Mouse (Mus musculus) adrenal gland, postnatal 14 days (tissue): Measurements from ENCODE around the gene Prl3d2. TPM values are rescaled to one million over a fixed set of nuclear protein-coding genes. Genes with fewer than 3 reads are reported as not detected.
"Not testable (repeated sequence)": the region's sequence is repeated elsewhere in the genome, so short reads cannot be mapped to it uniquely, and the experiment has no call there.

Experiments used
- DNase-seq: peaks from one replicate; pipeline ENCODE4 v3.0.0; 2021; ENCODE audit warnings: mixed read lengths
- long read RNA-seq, 2 experiments: library from polyadenylated mRNA; stranded (forward); transcript quantifications; one replicate each; pipeline ENCODE4 v2.0.0; 2021
- total RNA-seq: library from RNA; stranded (reverse); gene quantifications from 2 replicates; pipeline ENCODE4 v1.2.3, GENCODE M21; 2021

Prl3d2 gene
- total RNA-seq = not detected in 2 replicates
- long read RNA-seq, experiment 1 = 0 reads
- long read RNA-seq, experiment 2 = 0 reads

DNA sequence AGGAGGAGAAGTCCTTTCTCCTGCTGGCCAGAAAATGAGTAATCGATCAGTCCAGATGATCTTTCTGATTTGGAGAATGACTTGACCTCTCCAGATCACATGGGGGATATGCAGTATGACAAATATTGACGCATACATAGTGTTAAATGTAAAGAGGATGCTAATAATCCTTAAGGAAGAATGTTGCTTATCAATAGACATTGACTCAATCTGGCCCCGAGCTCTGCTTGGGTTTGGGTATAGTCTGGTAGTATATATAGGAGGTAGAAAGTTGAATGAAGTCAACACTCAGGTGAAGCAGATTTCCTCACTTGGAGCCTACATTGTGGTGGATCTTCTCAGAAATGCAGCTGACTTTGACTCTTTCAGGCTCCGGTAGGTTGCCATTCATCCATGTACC, at the start of gene Prl3d2:
TSS of gene Prl3d2 (plus strand) at position 301 of the 400 bp plus-strand sequence.
- DNase-seq = not testable (repeated sequence)

DNA sequence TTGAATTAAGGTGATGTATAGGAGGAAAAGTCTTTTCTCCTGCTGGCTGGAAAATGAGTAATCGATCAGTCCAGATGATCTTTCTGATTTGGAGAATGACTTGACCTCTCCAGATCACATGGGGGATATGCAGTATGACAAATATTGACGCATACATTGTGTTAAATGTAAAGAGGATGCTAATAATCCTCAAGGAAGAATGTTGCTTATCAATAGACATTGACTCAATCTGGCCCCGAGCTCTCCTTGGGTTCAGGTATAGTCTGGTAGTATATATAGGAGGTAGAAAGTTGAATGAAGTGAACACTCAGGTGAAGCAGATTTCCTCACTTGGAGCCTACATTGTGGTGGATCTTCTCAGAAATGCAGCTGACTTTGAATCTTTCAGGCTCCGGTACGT, 27.6 kb upstream of the Prl3d2 start, which contains the start of gene Prl3d1:
TSS of gene Prl3d1 (plus strand) at position 301 of the 400 bp plus-strand sequence.
- not testable (repeated sequence) for DNase-seq

DNA sequence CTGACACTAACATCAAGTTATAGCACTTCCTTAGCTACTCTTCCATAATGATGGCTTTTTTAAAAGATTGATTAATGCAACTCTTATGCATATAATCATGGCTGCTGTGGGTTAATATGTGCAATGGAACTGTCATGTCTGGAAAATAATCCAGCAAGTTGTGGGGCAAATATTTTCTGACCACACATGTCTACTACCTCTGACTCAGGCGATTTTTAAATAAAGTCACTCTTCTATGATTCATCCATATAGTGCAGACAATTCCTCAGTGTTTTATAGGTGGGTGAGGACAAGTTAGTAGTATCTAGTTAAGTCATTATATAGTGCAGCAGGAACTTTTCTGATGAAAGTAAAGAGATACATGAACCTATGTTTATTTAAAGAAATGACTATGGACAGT, 26.8 kb downstream of the Prl3d2 start:
- no peak for DNase-seq

DNA sequence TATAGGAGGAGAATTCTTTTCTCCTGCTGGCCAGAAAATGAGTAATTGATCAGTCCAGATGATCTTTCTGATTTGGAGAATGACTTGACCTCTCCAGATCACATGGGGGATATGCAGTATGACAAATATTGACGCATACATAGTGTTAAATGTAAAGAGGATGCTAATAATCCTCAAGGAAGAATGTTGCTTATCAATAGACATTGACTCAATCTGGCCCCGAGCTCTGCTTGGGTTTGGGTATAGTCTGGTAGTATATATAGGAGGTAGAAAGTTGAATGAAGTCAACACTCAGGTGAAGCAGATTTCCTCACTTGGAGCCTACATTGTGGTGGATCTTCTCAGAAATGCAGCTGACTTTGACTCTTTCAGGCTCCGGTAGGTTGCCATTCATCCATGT, 35.0 kb downstream of the Prl3d2 start, which contains the start of gene Prl3d3:
TSS of gene Prl3d3 (plus strand) at position 301 of the 400 bp plus-strand sequence.
- not testable (repeated sequence) for DNase-seq

Other genes with a start within 250 kb of the Prl3d2 start
- gene Prl, start 64.1 kb upstream of the Prl3d2 start, total RNA-seq = not detected in 2 replicates
- gene Prl3d1, start 27.5 kb upstream of the Prl3d2 start, total RNA-seq = not detected in 2 replicates
- not detected in 2 replicates for gene Prl3d3, start 35.1 kb downstream of the Prl3d2 start, total RNA-seq
- not detected in 2 replicates for gene Prl3c1, start 75.0 kb downstream of the Prl3d2 start, total RNA-seq
- not detected in 2 replicates for gene Prl3b1, start 120.1 kb downstream of the Prl3d2 start, total RNA-seq
- not detected in 2 replicates for gene Prl3a1, start 137.7 kb downstream of the Prl3d2 start, total RNA-seq
- gene Prl6a1, start 190.9 kb downstream of the Prl3d2 start, total RNA-seq = not detected in 2 replicates
- 0.41 and 1.5 TPM in 2 replicates for gene Prl8a2, start 224.0 kb downstream of the Prl3d2 start, total RNA-seq